Mouse (Mus musculus) liver, adult (tissue): Measurements from ENCODE around the gene Lrrc56.

ENCODE experiments used
- GATA4 ChIP-seq: IDR thresholded peaks from 2 replicates; pipeline ENCODE4 v1.6.1; 2014; ENCODE audit warnings: mild to moderate bottlenecking, low read length; ENCODE audit not compliant: insufficient replicate concordance

The Lrrc56 gene

DNA sequence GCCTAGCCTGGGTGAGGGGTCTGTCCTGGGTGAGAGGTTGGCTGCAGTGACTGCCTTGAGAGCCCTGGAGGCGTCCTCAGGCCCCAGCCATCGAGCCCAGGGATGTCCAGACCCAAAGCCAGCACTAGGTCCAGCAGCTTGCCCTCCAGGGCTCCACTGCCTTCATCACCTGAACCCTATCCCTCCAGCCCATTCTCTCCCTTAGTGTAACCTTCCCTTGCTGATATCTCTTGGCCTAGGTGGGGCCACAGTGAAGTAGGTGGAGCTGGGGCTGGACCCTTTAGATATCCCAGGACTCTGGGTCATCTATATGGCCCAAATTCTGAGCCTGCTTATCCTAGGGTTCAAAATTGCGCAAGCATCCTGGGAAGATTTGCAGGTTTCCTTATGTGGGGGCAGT, 15.6 kb downstream of the Lrrc56 start:
- no peak for TF ChIP-seq GATA4

DNA sequence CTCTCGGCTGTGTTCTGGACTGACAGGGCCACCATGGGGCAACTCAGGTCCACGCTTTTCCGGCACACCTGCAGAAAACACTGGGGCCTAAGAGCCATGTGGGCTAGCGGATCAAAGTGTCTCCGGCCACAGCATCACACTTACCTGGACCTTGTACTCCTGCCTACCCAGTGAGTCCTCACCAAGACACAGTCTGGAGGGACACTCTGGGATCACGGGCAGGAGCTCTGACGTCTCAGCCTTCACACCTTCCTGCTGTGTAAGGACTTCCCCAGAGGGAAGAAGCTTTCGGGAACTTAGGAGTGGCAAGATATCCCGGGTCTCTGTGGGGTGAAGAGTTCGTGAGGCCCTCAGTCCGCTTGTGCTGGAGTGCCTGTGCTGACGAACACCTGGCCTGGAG, 16.2 kb downstream of the Lrrc56 start:
- TF ChIP-seq GATA4 = no peak

DNA sequence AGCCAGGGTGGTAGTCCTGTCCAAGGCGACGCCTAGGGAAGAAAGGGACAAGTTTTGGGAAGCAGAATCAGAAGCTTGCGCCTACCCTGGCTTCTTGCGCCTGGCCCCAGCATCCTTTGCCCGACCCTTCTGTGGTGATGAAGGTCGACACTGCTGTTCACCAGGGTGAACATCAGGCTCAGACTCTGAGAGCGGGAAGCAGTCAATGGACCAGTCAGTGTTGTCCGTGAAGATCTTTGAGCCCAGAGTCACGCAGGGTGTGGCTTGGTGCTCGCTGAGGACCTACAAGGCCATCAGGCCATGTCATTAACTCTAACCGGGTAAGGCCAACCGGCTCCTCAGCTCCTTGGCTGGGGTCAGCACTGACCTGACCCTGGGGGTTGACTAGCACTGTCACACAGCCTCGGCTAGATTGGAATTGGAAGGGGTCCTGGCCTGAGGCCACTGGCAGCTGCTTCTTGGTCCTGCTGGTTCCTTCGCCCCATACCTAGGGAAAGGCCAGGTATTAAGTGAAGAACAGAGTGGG, 16.7 kb downstream of the Lrrc56 start:
- no peak for TF ChIP-seq GATA4

DNA sequence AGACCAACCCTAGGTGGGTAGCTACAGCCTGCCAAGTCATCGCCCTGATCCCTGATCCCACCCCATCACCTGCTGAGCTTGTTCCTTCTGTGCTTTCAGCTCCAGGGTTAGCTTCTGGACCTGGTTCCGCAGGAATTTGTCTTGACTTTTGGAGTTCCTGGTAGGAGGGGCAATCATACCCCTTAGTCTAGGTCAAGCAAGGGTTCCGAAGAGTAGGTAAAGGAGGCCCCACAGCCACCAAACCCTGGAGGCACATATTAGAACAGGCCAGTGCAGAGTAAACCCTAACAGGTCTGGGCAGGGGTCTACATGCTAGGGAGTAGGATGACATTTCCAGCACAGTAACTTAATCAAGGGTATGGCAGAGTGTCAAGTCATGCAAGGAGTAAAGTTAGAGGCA, 19.2 kb downstream of the Lrrc56 start:
- TF ChIP-seq GATA4 = no peak

DNA sequence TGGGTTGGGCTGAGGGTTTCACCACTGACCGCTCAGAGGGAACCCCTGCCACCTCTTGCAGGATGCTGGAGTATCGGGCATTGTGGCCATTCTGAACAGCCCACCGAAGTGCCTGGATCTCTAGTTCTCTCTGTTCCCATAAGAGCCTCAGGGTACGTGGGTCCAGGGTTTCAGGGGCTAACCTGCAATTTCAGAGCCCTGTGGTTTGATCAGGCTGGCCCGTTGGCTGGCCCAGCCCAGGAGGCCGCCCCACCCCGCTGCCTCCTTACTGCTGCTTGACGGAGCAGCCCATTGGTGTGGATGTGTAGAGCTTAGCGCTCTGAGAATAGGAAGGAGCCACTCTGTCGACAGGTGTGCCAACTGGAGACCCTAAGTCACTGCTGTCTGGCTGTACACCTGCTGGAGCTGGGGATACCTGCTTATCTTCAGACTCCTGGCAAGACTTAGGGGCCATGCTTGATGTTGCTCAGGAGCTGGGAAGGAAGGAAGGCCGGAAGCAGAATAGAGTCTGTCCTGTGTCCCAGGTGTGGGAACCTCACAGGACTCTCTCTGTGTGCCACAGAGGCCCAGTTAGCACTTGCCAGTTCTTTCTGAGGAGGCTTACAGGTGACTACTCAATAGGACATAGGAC, 19.8 kb downstream of the Lrrc56 start, which contains the start of gene Lmntd2:
TSS of gene Lmntd2 (minus strand) at position 476 of the 631 bp plus-strand sequence.
- TF ChIP-seq GATA4 = no peak

DNA sequence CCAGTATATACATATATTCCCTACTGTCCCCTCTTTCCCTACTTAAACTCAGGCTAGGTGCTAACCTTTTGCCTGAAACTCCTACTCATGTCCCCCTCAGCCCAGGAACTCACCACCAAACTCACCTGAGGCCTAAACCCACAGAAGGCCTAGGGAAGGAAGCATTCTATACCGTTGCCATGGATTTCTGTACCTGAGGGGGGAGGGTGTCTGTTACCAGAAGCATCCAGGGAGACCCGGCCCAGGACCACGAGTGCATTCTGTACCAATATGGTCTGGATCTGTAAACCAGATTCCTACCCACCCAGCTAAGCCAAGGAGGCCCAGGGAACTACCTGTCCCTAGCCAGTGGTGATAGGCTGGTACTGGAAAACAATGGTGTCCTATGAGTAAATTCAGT, 20.4 kb downstream of the Lrrc56 start:
- TF ChIP-seq GATA4 = no peak

DNA sequence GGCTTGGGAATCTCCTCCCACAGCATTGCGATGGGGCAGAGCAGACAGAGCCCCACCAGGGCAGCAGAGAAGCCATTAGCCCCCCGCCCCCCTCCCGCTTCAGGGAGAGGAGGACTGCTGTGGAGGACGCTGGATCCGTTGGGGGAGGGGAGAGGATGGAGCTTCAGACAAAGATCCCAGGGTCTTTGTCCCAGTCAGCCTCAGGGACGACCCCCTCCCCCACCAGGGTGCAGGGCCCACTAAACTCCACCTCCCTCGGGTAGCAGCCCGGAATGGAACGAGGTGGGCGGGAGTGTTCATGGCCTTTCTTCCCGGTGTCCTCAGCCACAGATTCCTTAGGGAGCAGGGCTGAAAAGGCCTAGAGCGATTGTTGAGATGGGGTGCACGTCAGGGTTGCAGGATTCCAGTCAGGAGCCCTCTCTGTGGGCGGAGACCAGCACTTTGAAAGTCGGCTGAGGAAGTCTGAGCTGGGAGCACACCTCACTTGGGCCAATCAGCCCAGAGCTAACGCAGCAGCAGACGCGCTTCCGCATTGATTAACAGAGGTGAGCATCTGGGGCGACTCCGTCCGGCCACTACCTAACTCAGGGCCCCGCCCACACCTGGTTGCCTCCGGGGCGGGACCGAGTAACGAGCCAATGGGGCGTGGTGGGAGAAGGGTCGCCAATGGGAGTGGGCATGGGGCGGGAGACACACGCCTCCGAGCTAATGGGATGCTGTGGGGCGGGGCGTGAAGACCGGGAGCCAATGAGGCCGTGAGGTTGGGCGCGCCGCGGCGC, 21.3 kb downstream of the Lrrc56 start, which contains the start of gene Rassf7:
TSS of gene Rassf7 (plus strand) at position 760 of the 779 bp plus-strand sequence.
- no peak for TF ChIP-seq GATA4

DNA sequence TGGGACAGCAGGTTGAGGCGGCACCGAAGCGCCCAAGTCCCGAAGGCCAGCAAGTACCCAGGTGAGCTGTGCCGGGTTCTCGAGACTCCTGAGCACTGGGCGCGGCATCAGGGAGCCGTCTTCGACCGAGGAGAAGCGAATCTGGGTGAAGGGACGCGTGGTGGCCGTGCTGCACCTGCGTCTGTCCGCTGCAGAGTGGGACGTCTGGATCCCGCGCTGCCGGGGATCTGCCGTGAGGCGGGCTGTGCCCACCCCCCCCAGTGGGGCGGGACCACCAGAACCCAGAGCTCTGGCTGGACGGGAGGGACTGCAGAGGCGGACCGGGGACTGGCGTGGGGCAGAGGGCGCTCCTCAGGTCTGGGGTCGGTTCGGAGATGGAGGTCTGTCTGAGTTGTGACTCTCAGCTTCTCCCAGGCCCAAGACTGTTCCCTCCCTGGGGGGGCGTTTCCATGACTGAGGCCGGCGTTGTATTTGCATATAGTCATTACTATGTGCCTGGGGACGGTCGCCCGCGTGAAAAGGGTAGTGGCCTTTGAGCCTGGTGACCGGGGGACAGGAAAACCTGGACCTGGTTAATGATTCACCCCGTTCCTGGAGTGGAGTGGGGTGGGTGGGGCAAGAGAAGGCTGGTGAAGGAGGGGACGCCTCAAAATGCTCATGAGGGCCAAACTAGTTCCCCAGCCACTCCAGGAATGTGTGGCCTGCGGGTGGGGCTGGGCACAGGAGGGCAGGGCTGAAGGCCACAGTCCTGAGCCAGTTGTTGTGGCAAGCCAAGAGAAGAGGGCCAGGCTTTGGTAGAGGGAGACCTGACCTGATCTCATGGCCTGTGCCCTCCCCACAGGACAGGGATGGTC, 22.1 kb downstream of the Lrrc56 start:
- TF ChIP-seq GATA4 = no peak

DNA sequence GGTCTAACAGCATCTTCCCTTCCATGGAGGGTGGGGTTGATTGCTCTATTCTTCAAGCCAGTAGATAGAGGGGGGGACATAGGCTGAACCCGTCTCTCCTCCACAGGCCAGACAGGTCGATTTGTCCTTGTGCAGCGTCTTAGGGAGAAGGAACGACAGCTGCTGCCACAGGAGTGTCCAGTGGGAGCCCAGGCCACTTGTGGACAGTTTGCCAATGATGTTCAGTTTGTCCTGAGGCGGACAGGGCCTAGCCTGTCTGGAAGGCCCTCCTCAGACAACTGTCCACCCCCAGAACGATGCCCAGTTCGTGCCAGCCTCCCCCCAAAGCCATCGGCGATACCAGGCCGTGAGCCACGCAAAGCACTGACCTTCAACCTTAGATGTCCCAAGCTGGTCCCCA, 22.9 kb downstream of the Lrrc56 start:
- TF ChIP-seq GATA4 = no peak

DNA sequence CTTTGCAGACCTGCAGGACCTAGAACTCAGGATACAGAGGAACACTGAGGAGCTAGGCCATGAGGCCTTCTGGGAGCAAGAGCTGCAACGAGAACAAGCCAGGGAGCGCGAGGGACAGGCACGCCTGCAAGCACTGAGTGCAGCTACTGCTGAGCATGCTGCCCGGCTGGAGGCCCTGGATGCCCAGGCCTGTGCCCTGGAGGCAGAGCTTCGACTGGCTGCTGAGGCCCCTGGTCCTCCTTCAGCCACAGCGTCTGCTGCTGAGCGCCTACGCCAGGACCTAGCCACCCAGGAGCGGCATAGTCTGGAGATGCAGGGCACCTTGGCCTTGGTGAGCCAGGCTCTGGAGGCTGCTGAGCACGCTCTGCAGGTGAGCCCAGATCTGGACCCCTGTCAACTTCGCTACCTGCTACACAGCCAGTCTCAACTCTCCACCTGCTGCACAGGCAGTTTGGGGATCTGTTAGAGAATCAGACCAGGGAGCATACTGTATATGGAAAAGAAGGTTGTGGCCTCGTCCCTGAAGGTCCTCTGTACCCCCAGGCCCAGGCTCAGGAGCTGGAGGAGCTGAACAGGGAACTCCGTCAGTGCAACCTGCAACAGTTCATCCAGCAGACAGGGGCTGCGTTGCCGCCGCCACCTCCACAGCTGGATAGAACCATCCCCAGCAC, 23.5 kb downstream of the Lrrc56 start:
- TF ChIP-seq GATA4 = no peak

DNA sequence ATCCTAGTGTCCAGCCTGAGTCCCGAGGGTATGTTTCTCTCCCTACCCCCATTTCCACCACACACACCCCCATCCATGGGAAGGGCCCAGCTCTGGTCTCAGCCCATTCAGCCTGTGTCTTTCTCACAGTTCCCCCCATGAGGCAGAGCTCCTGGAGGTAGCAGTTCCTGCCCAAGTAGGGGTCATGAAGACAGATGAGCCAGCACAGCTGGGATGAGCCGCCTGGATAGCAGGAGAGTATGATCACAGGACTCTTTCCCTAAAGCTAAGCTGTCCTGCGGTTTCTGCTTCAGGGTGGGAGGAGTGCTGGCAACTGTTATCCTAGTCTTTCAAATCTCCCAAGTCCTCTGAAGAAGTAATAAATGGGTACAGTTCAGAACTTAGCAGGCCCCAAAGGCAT, 24.2 kb downstream of the Lrrc56 start:
- TF ChIP-seq GATA4 = no peak

DNA sequence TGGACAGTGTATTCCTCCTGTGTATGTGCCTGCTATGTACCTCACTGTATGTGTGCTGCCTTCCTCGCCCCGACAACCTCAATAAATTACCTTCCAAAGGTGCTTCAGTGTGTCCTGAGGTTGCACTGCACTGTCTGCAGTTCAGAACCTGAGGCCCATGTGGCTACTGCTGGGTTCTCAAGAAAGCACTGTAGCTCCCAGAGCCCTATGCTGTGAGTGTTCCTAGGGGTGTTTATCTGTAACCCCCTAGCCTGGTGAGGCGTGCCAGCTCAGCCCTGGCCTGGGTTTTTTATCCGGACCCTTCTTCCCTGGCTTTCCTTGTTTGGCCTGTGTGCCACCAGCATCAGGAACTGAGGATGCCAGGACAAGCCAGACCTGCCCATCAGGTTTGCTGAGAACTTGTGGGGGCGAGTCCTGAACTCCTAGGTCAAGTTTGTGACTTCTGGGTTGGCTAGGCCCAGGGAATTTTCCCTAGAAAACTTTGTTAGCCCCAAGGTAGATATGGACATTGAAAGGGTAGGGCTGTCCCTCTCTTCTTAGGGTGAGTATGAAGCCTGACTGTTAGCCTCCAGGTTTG, 24.7 kb downstream of the Lrrc56 start:
- no peak for TF ChIP-seq GATA4

DNA sequence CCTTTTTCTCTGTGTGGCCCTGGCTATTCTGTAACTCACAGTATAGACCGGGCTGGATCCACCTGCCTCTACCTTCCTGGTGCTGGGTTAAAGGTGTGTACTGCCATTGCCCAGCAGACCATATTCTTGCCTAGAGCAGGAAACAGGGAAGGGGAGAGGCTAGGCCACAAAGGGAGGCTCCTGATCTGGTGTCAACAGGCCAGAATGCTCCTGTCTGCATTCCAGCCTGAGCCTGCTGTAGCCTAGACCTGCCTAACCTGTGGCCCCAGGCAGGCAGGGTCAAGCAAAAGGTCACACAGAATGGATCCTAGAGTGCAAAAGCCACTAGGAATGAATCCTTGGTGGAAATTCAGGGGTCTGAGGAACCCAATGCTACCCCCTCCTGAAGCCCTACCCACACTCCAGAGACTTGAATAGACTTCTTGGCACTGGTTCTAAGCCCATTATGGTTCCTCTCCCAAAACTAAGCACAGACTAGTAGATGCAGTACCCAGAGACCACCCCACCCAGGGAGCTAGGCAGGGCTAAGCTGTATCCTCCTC, 25.7 kb downstream of the Lrrc56 start:
- no peak for TF ChIP-seq GATA4

DNA sequence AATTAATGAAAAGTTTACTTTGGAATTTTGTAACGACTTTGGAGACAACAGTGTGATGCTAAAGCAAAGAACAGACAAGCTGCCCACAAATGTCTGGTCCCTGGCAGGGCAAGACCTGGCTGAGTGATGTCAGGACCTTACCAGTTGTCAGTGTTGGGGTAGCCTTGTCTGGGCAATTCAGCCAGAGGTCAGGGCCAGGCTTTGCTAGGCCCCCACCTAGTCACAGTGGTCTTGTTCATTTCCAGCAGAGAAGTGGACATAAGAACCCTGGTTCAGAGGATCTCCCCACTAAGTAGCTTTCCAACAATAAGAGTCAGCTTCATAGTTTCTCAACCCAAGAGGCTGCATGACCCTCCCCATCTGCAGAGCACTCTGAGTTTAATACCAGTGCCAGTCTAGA, 26.4 kb downstream of the Lrrc56 start:
- TF ChIP-seq GATA4 = no peak
